Mouse (Mus musculus) midbrain, embryonic 15.5 days (tissue): ENCODE measurements around the gene Prg3. TPM values are rescaled to one million over a fixed set of nuclear protein-coding genes. Genes with fewer than 3 reads are reported as not detected.

ENCODE experiments used
- ATAC-seq: fragments of 200-750 bp; cut with Nextera tagmentation; replicated peaks from 2 replicates; pipeline ENCODE4 v1.8.0; 2017; ENCODE audit warnings: moderate TSS enrichment
- H3K27ac ChIP-seq: fragments of 300-500 bp; sonication (generic); 2 replicates; pipeline ENCODE4 v1.5.1; 2015; ENCODE audit warnings: mild to moderate bottlenecking, inconsistent platforms
- H3K27me3 ChIP-seq: fragments of 300-500 bp; sonication (generic); replicated peaks from 2 replicates; pipeline ENCODE4 v1.6.1; 2015; ENCODE audit warnings: inconsistent platforms
- H3K36me3 ChIP-seq: fragments of 300-500 bp; sonication (generic); replicated peaks from 2 replicates; pipeline ENCODE4 v1.6.1; 2015; ENCODE audit warnings: inconsistent platforms
- H3K4me1 ChIP-seq: fragments of 300-500 bp; sonication (generic); 2 replicates; pipeline ENCODE4 v1.6.1; 2015; ENCODE audit warnings: inconsistent platforms
- H3K4me2 ChIP-seq: fragments of 300-500 bp; sonication (generic); 2 replicates; pipeline ENCODE4 v1.6.1; 2015; ENCODE audit warnings: inconsistent platforms, mild to moderate bottlenecking, moderate library complexity
- H3K4me3 ChIP-seq: fragments of 300-500 bp; sonication (generic); 2 replicates; pipeline ENCODE4 v1.5.1; 2015; ENCODE audit warnings: mild to moderate bottlenecking, inconsistent platforms
- H3K9ac ChIP-seq: fragments of 300-500 bp; sonication (generic); 2 replicates; pipeline ENCODE4 v1.6.1; 2015; ENCODE audit warnings: mild to moderate bottlenecking, inconsistent platforms
- H3K9me3 ChIP-seq: fragments of 300-500 bp; sonication (generic); 2 replicates; pipeline ENCODE4 v1.6.1; 2016; ENCODE audit warnings: inconsistent platforms
- WGBS: fragments of 180-500 bp; shearing (Covaris S2); methylation state at CpG from one replicate; pipeline ENCODE4 v1.1.7; 2015; ENCODE audit warnings: mixed read lengths; 5-methylcytosine and 5-hydroxymethylcytosine counted together
- polyA plus RNA-seq: library from polyadenylated mRNA; unstranded; fragments of >200 nt; fragmentation: Nextera tagmentation; extraction: Ambion mirVana; gene quantifications from 2 replicates; pipeline ENCODE4 v1.2.1, GENCODE M21; 2015

The Prg3 gene
- polyA plus RNA-seq, 1 experiment from 2014 or later = not detected

- 72% methylated on average over 6 of the region's 6 CpGs for WGBS
Observed at GRCm38 (mm10) chr2:85030989-85031388, 43.0 kb downstream of the Prg3 start.

GRCm38 (mm10) chr2:85033121-85033520, 45.1 kb downstream of the Prg3 start:
- WGBS = 84% methylated on average over 2 of the region's 2 CpGs
- H3K4me2 ChIP-seq = no peak overlapping the region
- H3K27ac ChIP-seq = no peak overlapping the region
- peaks cover 9% of the 10 kb centered on the region for H3K4me1 ChIP-seq
- no peaks in the 10 kb centered on the region for H3K36me3 ChIP-seq
- H3K4me3 ChIP-seq = no peak overlapping the region
- no peak overlapping the region for H3K9ac ChIP-seq
- no peaks in the 10 kb centered on the region for H3K27me3 ChIP-seq
- no peak for ATAC-seq
- no peaks in the 10 kb centered on the region for H3K9me3 ChIP-seq

More at GRCm38 (mm10) chr2:85030989-85031388, 43.0 kb downstream of the Prg3 start:
- Histone ChIP-seq H3K4me1 (no peaks in the 10 kb centered on the region), H3K4me2 (no peak overlapping the region), H3K27me3 (no peaks in the 10 kb centered on the region), H3K9me3 (no peaks in the 10 kb centered on the region), H3K4me3 (no peak overlapping the region), H3K9ac (no peak overlapping the region), H3K36me3 (no peaks in the 10 kb centered on the region), H3K27ac (no peak overlapping the region)
- no peak for ATAC-seq

GRCm38 (mm10) chr2:85034169-85034568, 46.2 kb downstream of the Prg3 start:
- H3K27me3 ChIP-seq = no peaks in the 10 kb centered on the region
- no peak overlapping the region for H3K4me2 ChIP-seq
- H3K27ac ChIP-seq = no peak overlapping the region
- WGBS = 85% methylated on average over 7 of the region's 7 CpGs
- H3K36me3 ChIP-seq = no peaks in the 10 kb centered on the region
- no peak overlapping the region for H3K4me3 ChIP-seq
- no peaks in the 10 kb centered on the region for H3K9me3 ChIP-seq
- peaks cover 17% of the 10 kb centered on the region for H3K4me1 ChIP-seq
- no peak for ATAC-seq
- H3K9ac ChIP-seq = no peak overlapping the region

GRCm38 (mm10) chr2:85036507-85037046, 48.6 kb downstream of the Prg3 start:
- H3K27ac ChIP-seq = peak overlapping the region; percentile 69

GRCm38 (mm10) chr2:85037047-85038026, 49.3 kb downstream of the Prg3 start, which contains the start of the genes Ssrp1 and P2rx3:
Ssrp1 (plus strand) TSS chr2:85037234.
P2rx3 (minus strand) TSS chr2:85037462.
- no peaks in the 10 kb centered on the region for H3K9me3 ChIP-seq
- H3K9ac ChIP-seq = peak within 1 kb of the TSS; percentile 72
- H3K4me3 ChIP-seq = peak within 1 kb of the TSS; percentile 54
- WGBS = under 1% methylated on average over 66 of the region's 66 CpGs
- peaks cover 17% of the 10 kb centered on the region for H3K4me1 ChIP-seq
- H3K36me3 ChIP-seq = peaks cover 25% of the 10 kb centered on the region
- H3K27me3 ChIP-seq = no peaks in the 10 kb centered on the region
- peak within 1 kb of the TSS; percentile 75 for H3K4me2 ChIP-seq
- H3K27ac ChIP-seq = peak within 1 kb of the TSS; percentile 69
- peak; percentile 98 for ATAC-seq

More at GRCm38 (mm10) chr2:85036507-85037046, 48.6 kb downstream of the Prg3 start:
- peak overlapping the region; percentile 72 for H3K9ac ChIP-seq
- ATAC-seq = peak; percentile 63
- peaks cover 17% of the 10 kb centered on the region for H3K4me1 ChIP-seq
- no peaks in the 10 kb centered on the region for H3K27me3 ChIP-seq
- no peaks in the 10 kb centered on the region for H3K9me3 ChIP-seq
- peak overlapping the region; percentile 73 for H3K4me2 ChIP-seq
- WGBS = 10% methylated on average over 11 of the region's 11 CpGs
- peaks cover 18% of the 10 kb centered on the region for H3K36me3 ChIP-seq
- peak overlapping the region; percentile 54 for H3K4me3 ChIP-seq

- peak overlapping the region; percentile 72; the same call in 1 of the 2 replicates for H3K9ac ChIP-seq
Observed at GRCm38 (mm10) chr2:85038336-85038735, 50.3 kb downstream of the Prg3 start.

More at GRCm38 (mm10) chr2:85038336-85038735, 50.3 kb downstream of the Prg3 start:
- WGBS = 76% methylated on average over 13 of the region's 13 CpGs
- Histone ChIP-seq H3K27me3 (no peaks in the 10 kb centered on the region), H3K4me3 (peak overlapping the region; percentile 54), H3K4me2 (peak overlapping the region; percentile 75), H3K9me3 (no peaks in the 10 kb centered on the region), H3K4me1 (peaks cover 17% of the 10 kb centered on the region), H3K36me3 (peaks cover 34% of the 10 kb centered on the region), H3K27ac (no peak overlapping the region)
- ATAC-seq = no peak

Other genes with a start within 250 kb of the Prg3 start
- 3.6 and 4.6 TPM in 2 replicates for gene Gm19426, start 244.6 kb upstream of the Prg3 start, polyA plus RNA-seq
- gene Serping1, start 212.8 kb upstream of the Prg3 start, polyA plus RNA-seq = 32.9 and 37.0 TPM in 2 replicates
- 21.6 and 25.7 TPM in 2 replicates for gene Ube2l6, start 189.4 kb upstream of the Prg3 start, polyA plus RNA-seq
- gene Smtnl1, start 165.6 kb upstream of the Prg3 start, polyA plus RNA-seq = not detected in 2 replicates
- 70.1 and 82.8 TPM in 2 replicates for gene Timm10, start 161.2 kb upstream of the Prg3 start, polyA plus RNA-seq
- 1.2 and 1.9 TPM in 2 replicates for gene Slc43a1, start 149.4 kb upstream of the Prg3 start, polyA plus RNA-seq
- 4.9 and 6.0 TPM in 2 replicates for gene Rtn4rl2, start 101.5 kb upstream of the Prg3 start, polyA plus RNA-seq
- 3.8 and 5.6 TPM in 2 replicates for gene Slc43a3, start 51.6 kb upstream of the Prg3 start, polyA plus RNA-seq
- gene Prg2, start 7.8 kb upstream of the Prg3 start, polyA plus RNA-seq = 0.35 and 0.42 TPM in 2 replicates
- 180 and 191 TPM in 2 replicates for gene Ssrp1, start 49.0 kb downstream of the Prg3 start, polyA plus RNA-seq
- gene P2rx3, start 49.2 kb downstream of the Prg3 start, polyA plus RNA-seq = 2.2 and 2.9 TPM in 2 replicates
- gene Tnks1bp1, start 59.8 kb downstream of the Prg3 start, polyA plus RNA-seq = 24.3 and 25.3 TPM in 2 replicates
- gene Aplnr, start 148.0 kb downstream of the Prg3 start, polyA plus RNA-seq = 30.6 TPM in 2 replicates
- 14.5 and 15.0 TPM in 2 replicates for gene Lrrc55, start 209.0 kb downstream of the Prg3 start, polyA plus RNA-seq